Mouse (Mus musculus): ENCODE data around the gene Ackr3.

Ackr3 gene

GRCm38 (mm10) chr1:90203783-90204690 is at the start of gene Ackr3:
Gene Ackr3, plus strand, starts transcription at chr1:90203980.
- DNase-seq: peak; percentile 47

DNA sequence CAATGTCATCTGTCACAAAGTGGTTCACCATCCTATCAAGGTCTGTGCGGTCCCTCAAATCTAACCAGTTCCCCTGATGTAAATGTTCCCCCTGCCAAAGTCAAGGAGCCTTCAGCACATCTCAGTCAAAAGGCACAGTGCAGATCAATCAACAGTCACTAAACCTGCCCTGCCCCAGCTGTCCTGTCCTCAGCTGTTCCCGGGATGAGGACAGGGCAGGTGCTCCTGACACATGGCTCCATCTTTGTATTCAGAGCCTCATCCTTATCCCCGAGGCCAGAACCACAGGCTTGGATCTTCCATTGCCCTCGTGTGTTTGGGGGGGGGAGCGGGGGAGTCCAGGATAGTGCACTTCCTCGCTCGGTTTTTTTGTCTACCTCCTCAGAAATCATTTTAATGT is 47.2 kb upstream of the Ackr3 start:
- DNase-seq: no peak

DNA sequence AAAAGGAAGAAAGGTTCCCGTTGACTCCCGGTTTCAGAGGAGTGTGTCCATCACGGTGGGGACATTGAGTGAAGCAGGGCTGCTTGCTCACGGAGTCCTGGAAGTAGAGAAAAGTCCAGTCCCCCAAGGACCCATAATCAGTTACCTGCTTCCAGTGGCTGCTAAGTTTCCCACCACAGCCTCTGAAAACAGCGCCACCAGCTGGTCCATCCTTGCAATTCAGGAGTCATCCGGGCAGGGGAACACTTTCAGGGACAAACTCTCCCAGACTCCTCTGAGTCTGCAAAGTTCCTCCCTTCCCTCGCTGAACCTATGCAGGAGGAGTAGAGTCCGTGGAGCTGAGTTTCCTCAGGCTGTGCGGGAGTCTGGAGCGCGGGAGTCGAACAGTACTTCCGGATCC is 43.9 kb upstream of the Ackr3 start:
- DNase-seq: no peak

DNA sequence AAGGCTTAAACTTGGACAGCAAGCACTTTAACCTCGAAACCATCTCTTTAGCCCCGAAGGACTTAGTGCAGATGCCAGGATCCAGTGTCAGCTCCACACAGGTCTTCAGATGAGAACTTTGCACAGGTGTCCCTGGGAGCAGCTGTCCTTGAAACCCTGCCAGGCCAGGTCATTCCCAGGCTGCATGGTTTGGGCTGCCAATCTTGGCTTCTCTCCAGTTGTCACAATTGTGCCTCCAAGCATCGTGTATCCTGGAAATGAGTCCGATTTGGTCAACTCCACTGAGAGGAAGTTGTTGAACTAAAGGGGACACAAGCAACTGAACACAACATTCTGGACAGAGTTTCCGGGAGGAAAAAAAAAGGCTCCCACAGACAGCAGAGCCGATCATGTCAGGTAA is 42.2 kb upstream of the Ackr3 start:
- no peak for DNase-seq

DNA sequence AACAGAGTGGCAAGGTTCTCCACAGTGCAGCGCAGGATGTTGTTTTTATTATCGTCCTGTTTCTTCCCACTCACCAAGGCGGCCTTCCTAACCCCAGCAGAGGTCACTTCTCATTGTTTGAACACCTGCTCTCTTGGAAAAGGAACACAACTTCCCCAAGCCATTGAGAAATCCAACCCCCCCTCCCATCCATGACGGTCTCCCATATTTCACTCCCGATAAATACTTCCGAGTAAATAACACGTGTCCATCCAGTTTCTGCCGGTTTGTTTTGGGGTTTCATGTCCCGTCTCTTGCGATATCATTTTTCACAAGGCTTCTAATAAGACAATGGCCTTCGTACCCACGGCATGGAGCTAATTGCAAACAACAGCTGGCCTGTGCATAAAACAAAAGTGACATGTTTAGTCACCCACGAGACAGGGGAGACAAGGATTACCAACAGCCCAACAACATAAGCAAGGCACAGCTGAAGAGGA is 41.4 kb upstream of the Ackr3 start:
- no peak for DNase-seq

- no peak for DNase-seq
Measured at GRCm38 (mm10) chr1:90163161-90163560, 40.6 kb upstream of the Ackr3 start.

DNA sequence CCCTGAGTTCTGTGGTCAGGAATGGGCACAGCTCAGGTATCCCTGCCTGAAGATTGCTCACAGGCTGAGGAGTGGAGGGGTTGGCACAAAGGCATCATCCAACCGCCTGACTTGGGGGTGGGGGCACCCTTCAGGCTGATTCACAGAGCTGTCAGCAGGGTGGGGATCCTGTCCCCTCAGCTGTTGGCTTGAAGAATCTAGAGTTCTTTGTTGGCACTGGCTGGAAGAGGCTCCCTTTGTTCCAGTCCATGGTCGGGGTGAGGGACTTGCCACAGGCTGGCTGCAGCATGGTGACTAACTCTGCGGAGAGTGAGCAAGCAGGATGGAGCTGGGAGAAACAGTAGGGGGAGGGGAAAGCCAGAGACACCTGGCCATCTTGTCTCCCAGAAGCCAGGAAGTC is 39.5 kb upstream of the Ackr3 start:
- no peak for DNase-seq

- DNase-seq: no peak
Measured at GRCm38 (mm10) chr1:90174338-90174737, 29.4 kb upstream of the Ackr3 start.

- DNase-seq: no peak
Measured at GRCm38 (mm10) chr1:90176223-90176622, 27.6 kb upstream of the Ackr3 start.

- DNase-seq: no peak
Measured at GRCm38 (mm10) chr1:90177565-90177964, 26.2 kb upstream of the Ackr3 start.

DNA sequence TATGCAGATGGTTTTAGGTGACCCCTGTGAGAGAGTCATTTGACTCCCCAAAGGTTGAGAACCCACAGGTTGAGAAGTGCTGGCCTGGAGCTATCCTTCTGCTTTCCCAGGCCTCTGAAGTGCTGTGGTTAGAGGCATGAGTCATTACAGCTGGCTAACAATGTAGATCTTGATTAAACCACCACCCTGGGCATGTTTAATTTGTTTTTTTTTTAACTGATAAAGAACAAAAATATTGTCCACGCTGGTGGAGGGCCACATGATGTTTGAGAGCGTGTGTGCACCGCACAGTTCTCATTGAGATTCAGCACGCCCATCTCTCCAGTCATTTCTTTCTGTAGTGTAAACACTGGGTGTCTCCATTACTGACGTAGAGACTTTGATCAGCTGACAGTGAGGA is 25.8 kb upstream of the Ackr3 start:
- no peak for DNase-seq

DNA sequence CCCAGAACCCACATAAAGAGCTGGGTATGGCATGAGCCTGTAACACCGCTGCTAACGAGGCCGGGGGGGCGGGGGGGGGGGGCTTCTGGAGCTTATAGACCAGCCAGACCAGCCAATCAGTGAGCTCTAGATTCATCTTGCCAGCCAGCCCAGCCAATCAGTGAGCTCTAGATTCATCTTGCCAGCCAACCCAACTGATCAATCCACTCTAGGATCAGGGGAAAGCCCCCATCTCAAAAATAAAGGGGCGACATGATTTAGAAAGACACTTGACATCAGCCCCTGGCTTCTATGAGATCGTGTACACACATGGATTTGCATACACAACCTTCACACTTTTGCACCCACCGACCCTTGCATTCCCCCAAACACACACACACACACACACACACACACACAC is 23.3 kb upstream of the Ackr3 start:
- no peak for DNase-seq

GRCm38 (mm10) chr1:90180966-90181699 is 22.6 kb upstream of the Ackr3 start:
- DNase-seq: no peak

GRCm38 (mm10) chr1:90182521-90182920 is 21.3 kb upstream of the Ackr3 start:
- DNase-seq: no peak

GRCm38 (mm10) chr1:90183602-90184001 is 20.2 kb upstream of the Ackr3 start:
- DNase-seq: no peak

GRCm38 (mm10) chr1:90186173-90186572 is 17.6 kb upstream of the Ackr3 start:
- DNase-seq: no peak

- no peak for DNase-seq
Measured at GRCm38 (mm10) chr1:90186874-90187273, 16.9 kb upstream of the Ackr3 start.

DNA sequence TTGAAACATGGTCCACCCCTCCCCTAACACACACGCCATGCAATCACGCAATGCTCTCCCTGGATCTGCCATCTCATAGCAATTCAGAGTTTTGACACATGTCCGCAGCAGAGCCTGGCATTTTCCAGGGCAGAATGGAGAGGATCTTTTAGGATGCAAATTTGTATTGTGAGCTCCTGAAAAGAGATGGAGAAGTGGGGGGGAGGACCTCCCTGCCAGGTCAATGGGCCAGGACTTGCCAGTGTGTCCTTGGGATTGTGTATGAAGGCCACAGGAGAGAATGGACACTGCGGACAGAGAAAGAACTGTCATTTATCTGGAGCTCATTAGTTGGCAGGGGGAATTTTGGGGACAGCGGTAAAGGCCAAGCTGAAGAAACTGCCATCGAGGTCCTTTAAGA is 14.7 kb upstream of the Ackr3 start:
- DNase-seq: no peak

- no peak for DNase-seq
Measured at GRCm38 (mm10) chr1:90201246-90201645, 2.5 kb upstream of the Ackr3 start.

- DNase-seq: no peak
Measured at GRCm38 (mm10) chr1:90201655-90202054, 2.1 kb upstream of the Ackr3 start.

DNA sequence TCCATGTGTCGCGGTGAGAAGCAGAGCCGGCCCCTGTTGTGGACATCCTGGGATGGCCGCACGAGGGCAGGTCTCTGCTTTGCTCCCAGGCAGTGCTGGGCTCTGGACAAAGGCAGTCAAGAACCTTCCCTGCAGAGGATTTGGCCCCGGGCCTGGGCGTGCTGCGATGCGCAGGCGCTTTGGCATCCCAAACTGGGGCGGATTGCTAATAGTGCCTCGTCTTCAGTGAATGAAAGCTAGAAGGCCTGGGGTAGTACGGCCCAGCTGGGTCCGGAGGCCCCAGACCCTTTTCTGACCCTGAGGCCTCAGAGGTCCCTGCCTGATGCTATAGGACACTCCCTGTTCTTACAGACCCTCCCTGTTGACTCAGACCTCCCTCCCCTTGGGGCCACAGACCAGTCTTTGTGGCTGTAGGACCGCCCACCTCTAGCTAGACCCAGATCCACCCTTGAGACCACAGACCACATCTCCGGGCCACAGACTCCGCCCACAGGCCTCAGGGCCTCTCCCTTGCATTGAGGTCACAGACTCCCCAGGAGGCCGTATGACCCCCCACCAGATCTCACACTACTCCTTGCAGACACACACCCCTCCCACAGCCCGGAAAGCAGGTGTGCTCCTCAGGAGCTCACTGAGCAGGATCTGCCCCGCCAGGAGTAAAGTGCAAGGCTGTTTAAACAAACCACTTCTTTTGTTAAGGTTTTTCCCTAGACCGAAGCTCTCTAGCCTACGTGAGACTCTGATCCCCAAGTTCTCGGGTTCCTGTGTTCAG is 1.4 kb upstream of the Ackr3 start:
- DNase-seq: no peak

GRCm38 (mm10) chr1:90203341-90203740 is 439 bp upstream of the Ackr3 start:
- no peak for DNase-seq

DNA sequence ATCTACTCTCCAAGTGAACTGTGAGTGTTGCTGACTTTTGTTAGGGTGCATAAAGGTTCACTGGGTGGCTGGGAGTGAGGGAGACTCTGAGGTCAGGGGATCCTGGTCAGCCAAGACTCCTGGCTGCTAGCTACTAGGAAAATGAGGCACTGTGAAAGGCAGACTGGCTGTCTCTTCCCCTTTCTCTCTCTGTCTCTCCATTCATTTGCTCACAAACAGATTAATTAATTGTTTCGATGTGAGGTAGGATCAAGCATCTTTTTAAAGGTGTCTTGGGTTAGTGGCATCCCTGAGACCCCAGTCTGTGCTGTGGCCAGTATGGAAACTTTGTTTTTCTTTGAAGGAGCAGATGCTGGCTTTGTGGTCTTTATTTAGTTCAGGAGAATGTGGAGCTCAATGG is 1.0 kb downstream of the Ackr3 start:
- no peak for DNase-seq

Data from thymus, postnatal 25 days (tissue).